Mouse (Mus musculus) liver, adult 10 weeks (tissue): ENCODE data around the gene Satb1. TPM values are rescaled to one million over a fixed set of nuclear protein-coding genes. Genes with fewer than 3 reads are reported as not detected.

Experiments used
- polyA plus RNA-seq: library from polyadenylated mRNA; stranded (reverse); fragments of 350-450 nt; fragmentation: Illumina TruSeq; extraction: RNeasy Lipid Tissue Mini Kit (QIAGEN cat#74804); gene quantifications from one replicate; pipeline ENCODE4 v1.2.3, GENCODE M21; 2014; ENCODE audit warnings: low read depth, low replicate concordance

The Satb1 gene
- polyA plus RNA-seq = 0.45 TPM

DNA sequence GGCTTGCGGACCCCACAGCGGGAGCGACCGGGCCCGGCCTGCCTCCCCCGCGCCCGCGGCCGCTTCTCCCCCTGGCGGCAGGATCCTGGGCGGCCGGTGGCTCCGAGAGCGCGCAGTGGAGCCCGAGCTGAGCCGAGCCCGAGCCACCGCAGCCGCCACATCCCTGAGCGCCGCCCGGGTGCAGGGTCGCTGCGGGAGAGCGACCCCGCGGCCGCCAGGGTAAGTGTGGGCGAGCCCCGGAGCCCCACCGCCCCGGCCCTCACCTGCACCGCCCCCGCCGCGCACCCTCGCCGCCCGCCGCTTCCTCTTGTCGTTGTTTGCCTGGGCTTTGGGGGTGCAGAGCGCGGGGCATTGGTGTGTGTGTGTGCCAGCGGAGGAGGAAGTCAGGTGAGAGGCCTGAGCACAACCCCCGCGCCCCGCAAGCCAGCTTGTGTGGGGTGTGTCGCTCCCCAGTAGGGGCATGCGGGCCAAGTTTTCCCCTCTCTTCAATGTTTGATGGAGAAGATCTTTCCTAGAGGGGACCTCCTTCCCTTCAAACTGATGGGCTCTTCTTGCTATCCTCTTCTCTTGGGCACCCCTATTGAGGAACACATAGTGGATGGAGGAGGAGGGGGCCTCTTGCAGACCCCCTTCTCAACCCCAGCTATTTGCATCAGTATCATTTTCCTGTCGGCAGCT lies at the start of gene Satb1:
Gene Satb1, minus strand, starts transcription at position 391 of the 678 bp plus-strand sequence.

